Mouse (Mus musculus) G1E (cell line): Measurements from ENCODE around the gene Cttn. TPM values are rescaled to one million over a fixed set of nuclear protein-coding genes. Genes with fewer than 3 reads are reported as not detected.

Source experiments
- ATAC-seq: 2 replicates; pipeline ENCODE4 v1.8.0; 2016; ENCODE audit warnings: mild to moderate bottlenecking; ENCODE audit not compliant: insufficient number of reproducible peaks, poor library complexity, low FRiP score, severe bottlenecking; ENCODE audit errors: extremely low read depth
- DNase-seq: peaks from one replicate; pipeline ENCODE4 v3.0.0; 2012; ENCODE audit warnings: low spot score
- H3K27me3 ChIP-seq: 2 replicates; pipeline ENCODE4 v1.6.1; 2012; ENCODE audit warnings: mild to moderate bottlenecking, low read length, inconsistent platforms; ENCODE audit not compliant: insufficient read depth
- H3K36me3 ChIP-seq: replicated peaks from 2 replicates; pipeline ENCODE3; 2012; ENCODE audit warnings: mild to moderate bottlenecking, inconsistent platforms
- H3K4me1 ChIP-seq: 2 replicates; pipeline ENCODE4 v1.6.1; 2012; ENCODE audit warnings: low read depth, low read length, inconsistent platforms, mixed read lengths; ENCODE audit not compliant: insufficient read depth
- H3K4me3 ChIP-seq: 2 replicates; pipeline ENCODE4 v1.5.1; 2012; ENCODE audit warnings: low read depth, mild to moderate bottlenecking, inconsistent platforms, low read length, moderate library complexity, mixed read lengths
- H3K9me3 ChIP-seq: replicated peaks from 2 replicates; pipeline ENCODE4 v1.6.1; 2012; ENCODE audit warnings: inconsistent platforms
- CTCF ChIP-seq: IDR thresholded peaks from 2 replicates; pipeline ENCODE4 v1.5.1; 2012; ENCODE audit warnings: low read depth, low read length, inconsistent platforms, mixed read lengths
- GATA1 ChIP-seq: IDR thresholded peaks from 2 replicates; pipeline ENCODE4 v1.6.1; 2012; ENCODE audit warnings: borderline replicate concordance, low read length, inconsistent platforms, mixed read lengths
- GATA2 ChIP-seq: IDR thresholded peaks from 2 replicates; pipeline ENCODE4 v1.6.1; 2012; ENCODE audit warnings: low read depth, low read length, inconsistent platforms, borderline replicate concordance
- POLR2AphosphoS5 ChIP-seq: IDR thresholded peaks from 2 replicates; pipeline ENCODE4 v1.6.1; 2012; ENCODE audit warnings: low read depth, low read length, inconsistent platforms; ENCODE audit not compliant: insufficient replicate concordance
- TAL1 ChIP-seq: conservative IDR thresholded peaks from 2 replicates; pipeline ENCODE4 v1.6.1; 2012; ENCODE audit warnings: low read depth, low read length, inconsistent platforms, mixed read lengths
- polyA plus RNA-seq: library from polyadenylated mRNA; stranded (reverse); fragments of >175 nt; gene quantifications from 2 replicates; pipeline ENCODE4 v1.2.3, GENCODE M21; 2012
- total RNA-seq, 2 experiments: library from RNA; stranded (forward) in 1 of 2; stranded (reverse) in 1 of 2; fragments of 200-1000 nt in 1 of 2; fragments of >200 nt in 1 of 2; fragmentation: Nextera tagmentation in 1 of 2; gene quantifications; 2 replicates each; pipeline ENCODE4 v1.2.3; 2014 to 2017

The Cttn gene
- total and polyA plus RNA-seq, 3 experiments: 23.8 to 107 (median 34.1) TPM

DNA sequence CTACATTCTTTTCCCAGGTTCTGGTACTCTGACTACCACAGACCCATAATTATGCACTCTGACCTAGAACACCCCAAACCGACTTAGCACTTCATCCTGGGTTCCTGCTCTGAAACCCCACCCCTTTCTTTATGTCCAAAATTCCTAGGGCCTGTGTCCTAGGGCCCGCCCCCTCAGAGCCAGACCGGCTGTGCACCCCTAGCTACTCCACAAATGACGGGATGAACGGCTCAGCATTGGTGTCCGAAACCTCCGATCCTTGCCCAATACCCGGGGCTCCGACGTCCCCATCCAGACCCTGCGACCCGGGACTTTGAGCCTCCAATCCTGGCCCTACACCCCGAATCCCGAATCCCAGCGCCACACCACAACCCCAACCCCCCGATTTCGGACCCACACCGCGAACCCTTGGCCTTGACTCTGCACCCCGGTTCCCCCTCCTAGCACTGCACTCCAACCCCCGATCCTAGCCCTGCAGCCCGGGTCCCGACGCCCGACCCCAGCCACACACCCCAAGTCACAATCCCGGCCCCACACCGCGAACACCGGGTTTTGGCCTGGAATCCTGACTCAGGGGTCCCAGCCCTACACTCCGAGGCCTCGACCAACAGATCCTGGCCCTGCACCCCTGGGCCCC, 783 bp downstream of the Cttn start:
- no peaks in the 10 kb centered on the region for H3K9me3 ChIP-seq
- ATAC-seq: no peak
- TF ChIP-seq GATA1 (no peak), GATA2 (no peak), POLR2AphosphoS5 (no peak), CTCF (no peak), TAL1 (no peak)
- peak overlapping the region; percentile 82 for H3K4me3 ChIP-seq
- no peak for DNase-seq
- H3K4me1 ChIP-seq: peaks cover 30% of the 10 kb centered on the region
- peaks cover 38% of the 10 kb centered on the region for H3K36me3 ChIP-seq
- H3K27me3 ChIP-seq: no peaks in the 10 kb centered on the region

DNA sequence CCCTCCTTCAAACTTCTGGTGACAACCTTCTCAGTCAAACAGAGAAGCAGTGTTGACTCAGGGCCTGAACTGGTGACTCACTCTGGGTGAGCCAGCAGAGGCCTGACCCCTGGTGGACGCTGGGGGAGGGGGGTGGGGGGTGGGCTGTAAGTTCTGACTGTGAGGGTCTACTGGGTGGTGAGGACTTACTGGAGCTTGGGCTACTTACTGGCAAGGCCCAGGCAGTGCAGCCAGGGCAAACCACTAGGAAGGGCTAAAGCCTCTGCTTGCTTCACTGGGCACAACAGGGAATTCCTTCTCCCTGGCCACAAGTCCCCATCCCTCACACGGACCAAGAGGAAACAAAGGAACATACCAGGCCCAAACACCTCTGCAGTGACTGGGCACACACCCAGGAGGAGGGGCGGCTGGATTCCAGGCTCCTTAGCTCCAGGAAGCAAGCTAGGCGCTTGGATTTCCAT, 1.6 kb downstream of the Cttn start:
- Histone ChIP-seq H3K4me1 (peaks cover 30% of the 10 kb centered on the region), H3K27me3 (no peaks in the 10 kb centered on the region), H3K9me3 (no peaks in the 10 kb centered on the region), H3K4me3 (peak overlapping the region; percentile 82; the same call in 1 of the 2 replicates), H3K36me3 (peaks cover 43% of the 10 kb centered on the region)
- no peak for TF ChIP-seq CTCF
- TF ChIP-seq GATA1: no peak
- ATAC-seq (no peak; the same call in 1 of the 2 replicates), DNase-seq (peak; percentile 43)

DNA sequence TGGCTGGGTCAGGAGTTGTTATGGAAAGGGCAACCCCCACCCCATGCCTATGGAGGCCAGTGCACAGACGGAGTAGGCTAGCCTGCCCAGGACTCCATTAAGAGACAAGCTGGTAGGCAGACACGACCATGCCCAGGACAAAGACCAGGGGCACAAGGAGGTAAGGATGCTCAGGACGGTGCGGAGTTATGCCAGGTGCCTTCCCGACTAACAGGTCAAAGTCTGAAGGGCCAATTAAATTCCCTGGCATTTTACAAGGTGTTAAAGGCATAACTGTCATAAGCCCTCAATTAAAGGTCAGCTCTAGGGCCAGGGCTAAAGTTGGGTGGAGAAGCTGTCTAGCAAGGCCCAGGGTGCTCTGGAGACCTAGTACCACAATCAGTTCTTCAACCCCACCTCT, 2.1 kb downstream of the Cttn start:
- no peaks in the 10 kb centered on the region for H3K27me3 ChIP-seq
- no peak for ATAC-seq
- DNase-seq: no peak
- no peak for TF ChIP-seq GATA1
- TF ChIP-seq POLR2AphosphoS5: no peak
- TF ChIP-seq GATA2: no peak
- TF ChIP-seq CTCF: no peak
- no peak for TF ChIP-seq TAL1
- peaks cover 30% of the 10 kb centered on the region for H3K4me1 ChIP-seq
- no peak overlapping the region for H3K4me3 ChIP-seq
- H3K36me3 ChIP-seq: peaks cover 47% of the 10 kb centered on the region
- no peaks in the 10 kb centered on the region for H3K9me3 ChIP-seq

DNA sequence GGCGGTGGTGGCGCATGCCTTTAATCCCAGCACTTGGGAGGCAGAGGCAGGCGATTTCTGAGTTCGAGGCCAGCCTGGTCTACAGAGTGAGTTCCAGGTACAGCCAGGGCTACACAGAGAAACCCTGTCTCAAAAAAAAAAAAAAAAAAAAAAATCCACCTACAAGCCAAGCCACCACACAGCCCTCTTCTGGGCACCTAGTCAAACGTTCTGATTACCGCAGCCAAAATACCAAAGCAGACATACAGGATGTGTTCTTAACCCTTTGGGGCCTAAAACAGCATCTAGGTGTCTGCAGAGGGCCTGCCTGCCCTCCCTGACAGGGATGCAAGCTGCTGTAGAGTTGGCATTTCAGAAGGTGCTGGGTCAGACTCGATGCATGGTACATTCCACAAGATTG, 8.2 kb downstream of the Cttn start:
- Histone ChIP-seq H3K4me1 (no peaks in the 10 kb centered on the region), H3K36me3 (peaks cover 92% of the 10 kb centered on the region), H3K27me3 (no peaks in the 10 kb centered on the region), H3K9me3 (no peaks in the 10 kb centered on the region), H3K4me3 (no peak overlapping the region)
- no peak for TF ChIP-seq GATA1
- no peak for TF ChIP-seq CTCF
- TF ChIP-seq TAL1: no peak
- no peak for TF ChIP-seq POLR2AphosphoS5
- TF ChIP-seq GATA2: no peak
- ATAC-seq: no peak
- no peak for DNase-seq

DNA sequence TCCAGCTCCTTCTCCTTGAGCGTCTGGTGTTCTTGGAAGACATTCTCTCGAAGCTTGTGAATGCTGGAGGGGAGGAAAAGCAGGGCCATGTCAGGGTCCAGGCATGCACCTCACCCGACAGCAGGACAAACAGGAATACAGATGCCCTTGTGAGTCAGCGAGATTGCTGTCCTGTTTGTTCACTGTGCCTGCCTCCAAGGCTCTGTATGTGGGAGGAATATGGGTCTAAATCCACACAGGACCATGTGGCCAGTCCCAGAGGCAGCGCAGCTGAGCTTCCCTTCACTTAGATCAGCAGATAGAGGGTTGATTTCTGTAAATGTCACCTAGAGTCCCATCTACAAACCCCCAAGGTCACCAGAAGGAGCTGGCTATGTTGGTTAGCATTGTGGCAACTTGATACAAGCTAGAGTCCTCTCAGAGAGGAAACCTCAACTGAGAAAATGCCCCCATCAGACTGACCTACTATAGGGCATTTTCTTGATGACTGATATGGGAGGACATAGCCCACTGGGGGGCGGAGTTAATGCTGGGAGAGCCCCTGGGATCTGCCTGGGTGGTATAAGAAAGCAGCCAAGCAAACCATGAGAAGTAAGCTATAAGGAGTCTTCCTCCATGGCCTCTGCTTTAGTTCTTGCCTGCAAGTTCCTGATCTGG, 9.4 kb downstream of the Cttn start:
- no peak for DNase-seq
- H3K4me3 ChIP-seq: no peak overlapping the region
- peaks cover 96% of the 10 kb centered on the region for H3K36me3 ChIP-seq
- TF ChIP-seq CTCF (no peak), GATA1 (no peak), TAL1 (no peak), POLR2AphosphoS5 (no peak), GATA2 (no peak)
- H3K9me3 ChIP-seq: no peaks in the 10 kb centered on the region
- no peaks in the 10 kb centered on the region for H3K4me1 ChIP-seq
- ATAC-seq: no peak
- H3K27me3 ChIP-seq: no peaks in the 10 kb centered on the region

DNA sequence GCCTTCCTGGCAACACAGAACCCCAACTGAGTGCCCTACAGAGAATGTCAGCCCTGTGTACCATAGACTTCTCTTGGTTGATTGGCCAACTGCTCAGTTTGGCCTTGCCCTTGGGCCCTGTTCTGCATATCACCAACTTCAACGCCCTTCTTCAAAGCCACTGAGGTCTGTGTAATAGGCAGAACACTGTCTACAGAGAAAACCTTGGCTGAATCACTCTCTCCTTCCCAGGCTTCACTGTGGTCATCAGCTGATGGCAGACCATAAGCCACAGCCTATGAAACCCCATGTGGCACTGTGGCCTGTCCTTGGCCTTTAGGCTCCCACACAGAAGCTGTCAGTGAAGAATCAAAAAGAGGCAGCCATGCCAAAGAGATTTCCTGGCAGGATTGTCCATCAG, 11.9 kb downstream of the Cttn start:
- no peak for TF ChIP-seq CTCF
- TF ChIP-seq GATA1: no peak
- TF ChIP-seq TAL1: no peak
- no peak for TF ChIP-seq POLR2AphosphoS5
- TF ChIP-seq GATA2: no peak
- no peak overlapping the region for H3K4me3 ChIP-seq
- no peaks in the 10 kb centered on the region for H3K27me3 ChIP-seq
- ATAC-seq (no peak), DNase-seq (no peak)
- H3K36me3 ChIP-seq: peaks cover 99% of the 10 kb centered on the region
- no peaks in the 10 kb centered on the region for H3K4me1 ChIP-seq
- no peaks in the 10 kb centered on the region for H3K9me3 ChIP-seq
